Mouse (Mus musculus): ENCODE data around the gene Gm45233. TPM values are rescaled to one million over a fixed set of nuclear protein-coding genes. Genes with fewer than 3 reads are reported as not detected.
"Not testable (repeated sequence)": the region's sequence is repeated elsewhere in the genome, so short reads cannot be mapped to it uniquely, and the experiment has no call there.

Gm45233 gene
- polyA plus RNA-seq (2014; fragmentation: Nextera tagmentation; extraction: Ambion mirVana), result not detected in 2 replicates

DNA sequence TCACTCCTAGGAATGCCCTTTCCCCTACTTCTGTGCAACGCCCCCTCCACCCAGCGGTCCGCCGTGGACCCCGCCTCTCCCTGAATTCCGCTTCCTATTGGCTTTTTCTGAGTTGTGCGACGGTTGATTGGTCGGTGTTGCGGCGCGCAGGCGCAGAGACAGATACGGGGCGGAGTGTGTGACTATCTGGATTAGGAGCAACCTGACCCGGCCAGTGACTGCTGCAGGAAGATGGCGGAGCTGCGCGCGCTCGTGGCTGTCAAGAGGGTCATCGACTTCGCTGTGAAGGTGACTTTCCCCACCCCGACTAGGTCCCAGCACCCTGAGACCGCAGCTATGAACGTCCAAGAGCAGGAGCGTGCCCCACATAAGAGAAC lies at the start of gene Gm45233, which contains the start of gene Etfb:
TSS of gene Gm45233 (plus strand) at position 212 of the 377 bp plus-strand sequence.
TSS of gene Etfb (plus strand) at position 167 of the 377 bp plus-strand sequence.
- peak within 1 kb of the TSS; percentile 81 for H3K4me2 ChIP-seq (ENCODE audit: low read depth, low read length, severe bottlenecking)
- peaks cover 7% of the 10 kb centered on the region; the same call in 1 of the 2 replicates for H3K4me1 ChIP-seq (replicated peaks; ENCODE audit: control insufficient read depth, insufficient read depth, low read length)
- peak; percentile 98 for ATAC-seq (replicated peaks; ENCODE audit: low FRiP score)
- WGBS, result under 1% methylated on average over 27 of the region's 27 CpGs
- peak within 1 kb of the TSS; percentile 52 for H3K4me3 ChIP-seq (ENCODE audit: low read depth, low read length)
- H3K27me3 ChIP-seq (ENCODE audit: control insufficient read depth, insufficient read depth, low read length), result no peaks in the 10 kb centered on the region
- H3K36me3 ChIP-seq (ENCODE audit: control insufficient read depth, insufficient read depth, low read length), result no peaks in the 10 kb centered on the region
- H3K9ac ChIP-seq (ENCODE audit: low read length), result peak within 1 kb of the TSS; percentile 63
- peak; percentile 95 for DNase-seq (ENCODE audit: low spot score)
- no peaks in the 10 kb centered on the region for H3K9me3 ChIP-seq (ENCODE audit: control insufficient read depth, low read length)
- H3K27ac ChIP-seq (ENCODE audit: low read depth, low read length), result peak within 1 kb of the TSS; percentile 55

DNA sequence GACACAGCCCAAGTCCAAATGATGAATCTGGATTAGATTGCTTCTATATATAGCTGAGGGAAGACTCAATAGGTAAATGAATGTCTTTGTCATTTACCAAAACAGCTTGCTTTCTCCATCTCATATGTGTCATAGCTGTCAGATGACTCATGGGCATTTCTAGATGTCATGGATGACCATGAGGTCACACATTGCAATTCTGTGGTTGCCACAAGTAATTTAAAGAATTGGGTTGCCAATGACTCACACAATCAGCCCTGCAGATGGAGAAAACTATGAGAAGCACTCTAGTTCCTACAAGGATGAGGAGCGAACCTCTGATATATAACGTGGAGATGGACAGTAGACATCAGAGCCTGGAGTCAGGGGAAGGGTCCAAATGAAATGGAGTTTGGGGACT lies 44.4 kb upstream of the Gm45233 start:
- 81% methylated on average over 2 of the region's 2 CpGs for WGBS
- Histone ChIP-seq H3K27me3 (ENCODE audit: control insufficient read depth, insufficient read depth, low read length) (no peaks in the 10 kb centered on the region), H3K36me3 (ENCODE audit: control insufficient read depth, insufficient read depth, low read length) (no peaks in the 10 kb centered on the region), H3K9me3 (ENCODE audit: control insufficient read depth, low read length) (no peaks in the 10 kb centered on the region), H3K4me1 (replicated peaks; ENCODE audit: control insufficient read depth, insufficient read depth, low read length) (no peaks in the 10 kb centered on the region), H3K4me3 (ENCODE audit: low read depth, low read length) (no peak overlapping the region), H3K27ac (ENCODE audit: low read depth, low read length) (no peak overlapping the region), H3K9ac (ENCODE audit: low read length) (no peak overlapping the region), H3K4me2 (ENCODE audit: low read depth, low read length, severe bottlenecking) (no peak overlapping the region)
- no peak for ATAC-seq (replicated peaks; ENCODE audit: low FRiP score)
- DNase-seq (ENCODE audit: low spot score), result no peak

DNA sequence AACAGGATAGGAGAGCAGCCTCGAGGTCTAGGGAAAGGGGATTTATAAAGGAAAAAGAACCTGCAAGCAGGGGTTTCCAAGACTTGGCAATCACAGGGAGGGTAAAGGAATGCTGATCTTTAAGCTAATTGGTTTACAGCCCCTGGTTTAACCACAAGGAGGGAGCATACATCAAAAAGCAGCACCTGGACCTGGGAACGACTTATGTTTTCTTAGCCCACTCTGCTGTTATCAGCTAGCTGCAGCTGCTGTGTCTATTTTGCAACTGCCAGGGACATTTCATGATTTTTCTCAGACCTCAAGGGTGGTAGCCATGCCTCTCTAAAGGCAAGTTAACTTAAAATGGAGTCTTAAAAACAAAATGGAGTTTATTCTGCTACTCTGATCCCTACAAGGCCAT lies 41.2 kb upstream of the Gm45233 start:
- 52% methylated on average over 2 of the region's 2 CpGs for whole genome bisulfite sequencing
- H3K4me2 ChIP-seq (ENCODE audit: low read depth, low read length, severe bottlenecking), result no peak overlapping the region
- no peak for DNase-seq (ENCODE audit: low spot score)

DNA sequence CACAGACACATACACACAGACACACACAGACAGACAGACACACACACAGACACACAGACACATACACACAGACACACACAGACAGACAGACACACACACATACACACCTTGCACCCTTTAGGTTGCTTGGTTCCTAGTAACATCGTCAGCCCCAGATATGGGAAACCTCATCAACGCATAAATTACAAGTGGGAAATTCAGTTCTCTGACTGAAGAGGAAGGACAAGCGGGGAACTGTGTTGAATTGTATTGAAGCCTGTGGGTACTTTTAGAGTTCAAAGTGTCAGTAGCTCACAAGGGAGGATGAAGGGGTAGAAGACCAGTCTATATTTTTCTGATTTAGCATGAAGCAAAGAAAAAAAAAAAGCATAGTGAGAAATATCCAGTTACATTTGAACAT lies 36.4 kb upstream of the Gm45233 start:
- DNase-seq (ENCODE audit: low spot score), result no peak

More for the DNA sequence above, 41.2 kb upstream of the Gm45233 start:
- H3K27ac ChIP-seq (ENCODE audit: low read depth, low read length), result no peak overlapping the region
- H3K4me3 ChIP-seq (ENCODE audit: low read depth, low read length), result no peak overlapping the region
- no peaks in the 10 kb centered on the region for H3K4me1 ChIP-seq (replicated peaks; ENCODE audit: control insufficient read depth, insufficient read depth, low read length)
- H3K9ac ChIP-seq (ENCODE audit: low read length), result no peak overlapping the region
- no peaks in the 10 kb centered on the region for H3K9me3 ChIP-seq (ENCODE audit: control insufficient read depth, low read length)
- ATAC-seq (replicated peaks; ENCODE audit: low FRiP score), result no peak
- no peaks in the 10 kb centered on the region for H3K27me3 ChIP-seq (ENCODE audit: control insufficient read depth, insufficient read depth, low read length)
- H3K36me3 ChIP-seq (ENCODE audit: control insufficient read depth, insufficient read depth, low read length), result no peaks in the 10 kb centered on the region

DNA sequence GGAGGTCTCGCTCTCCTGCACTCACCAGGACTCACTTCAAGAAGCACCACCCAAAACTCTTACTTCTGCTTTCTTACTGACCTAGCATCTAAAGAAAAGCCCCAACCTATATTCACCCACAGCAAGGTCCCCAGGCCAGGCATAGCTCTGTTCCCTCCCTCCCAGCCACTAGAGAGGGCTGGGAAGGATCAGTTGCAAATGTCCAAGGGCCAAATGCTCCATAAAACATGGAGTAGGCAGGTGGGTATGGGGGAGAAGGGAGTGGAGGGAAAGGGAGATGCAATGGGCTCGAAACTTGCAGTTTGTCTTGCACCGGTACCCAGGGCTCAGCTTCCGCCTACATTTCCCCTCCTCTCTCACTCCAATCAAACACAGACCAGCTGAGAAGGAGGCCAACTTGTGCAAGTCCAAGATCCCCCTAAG lies 35.8 kb upstream of the Gm45233 start, which contains the start of gene Siglecg:
TSS of gene Siglecg (plus strand) at position 74 of the 423 bp plus-strand sequence.
- H3K4me3 ChIP-seq (ENCODE audit: low read depth, low read length), result no peak within 1 kb of the TSS
- no peak within 1 kb of the TSS for H3K4me2 ChIP-seq (ENCODE audit: low read depth, low read length, severe bottlenecking)
- ATAC-seq (replicated peaks; ENCODE audit: low FRiP score) (no peak), DNase-seq (ENCODE audit: low spot score) (no peak)
- no peak within 1 kb of the TSS for H3K9ac ChIP-seq (ENCODE audit: low read length)
- H3K27me3 ChIP-seq (ENCODE audit: control insufficient read depth, insufficient read depth, low read length), result no peaks in the 10 kb centered on the region
- no peak within 1 kb of the TSS for H3K27ac ChIP-seq (ENCODE audit: low read depth, low read length)
- H3K4me1 ChIP-seq (replicated peaks; ENCODE audit: control insufficient read depth, insufficient read depth, low read length), result no peaks in the 10 kb centered on the region
- H3K36me3 ChIP-seq (ENCODE audit: control insufficient read depth, insufficient read depth, low read length), result no peaks in the 10 kb centered on the region
- H3K9me3 ChIP-seq (ENCODE audit: control insufficient read depth, low read length), result no peaks in the 10 kb centered on the region
- WGBS, result 91% methylated on average over 4 of the region's 4 CpGs

More for the DNA sequence above, 36.4 kb upstream of the Gm45233 start:
- no peaks in the 10 kb centered on the region for H3K4me1 ChIP-seq (replicated peaks; ENCODE audit: control insufficient read depth, insufficient read depth, low read length)
- H3K27me3 ChIP-seq (ENCODE audit: control insufficient read depth, insufficient read depth, low read length), result no peaks in the 10 kb centered on the region
- H3K9ac ChIP-seq (ENCODE audit: low read length), result no peak overlapping the region
- H3K36me3 ChIP-seq (ENCODE audit: control insufficient read depth, insufficient read depth, low read length), result no peaks in the 10 kb centered on the region
- H3K9me3 ChIP-seq (ENCODE audit: control insufficient read depth, low read length), result no peaks in the 10 kb centered on the region
- 74% methylated on average over 3 of the region's 3 CpGs for WGBS
- H3K27ac ChIP-seq (ENCODE audit: low read depth, low read length), result no peak overlapping the region
- no peak overlapping the region for H3K4me3 ChIP-seq (ENCODE audit: low read depth, low read length)
- H3K4me2 ChIP-seq (ENCODE audit: low read depth, low read length, severe bottlenecking), result no peak overlapping the region
- no peak for ATAC-seq (replicated peaks; ENCODE audit: low FRiP score)

DNA sequence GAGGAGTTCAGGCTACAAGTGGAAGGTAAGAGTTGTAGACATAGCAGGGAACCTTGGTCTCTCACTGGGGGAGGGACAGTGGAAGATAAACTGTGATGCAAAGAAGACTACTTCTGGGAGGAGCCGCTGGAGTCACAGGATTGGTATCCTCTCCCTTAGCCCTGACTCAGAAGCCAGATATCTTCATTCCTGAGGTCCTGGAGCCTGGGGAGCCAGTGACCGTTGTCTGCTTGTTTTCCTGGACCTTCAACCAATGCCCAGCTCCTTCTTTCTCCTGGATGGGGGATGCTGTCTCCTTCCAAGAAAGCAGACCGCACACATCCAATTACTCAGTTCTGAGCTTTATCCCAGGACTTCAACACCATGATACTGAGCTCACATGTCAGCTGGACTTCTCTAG lies 34.8 kb upstream of the Gm45233 start:
- no peak for ATAC-seq (replicated peaks; ENCODE audit: low FRiP score)
- no peak overlapping the region for H3K9ac ChIP-seq (ENCODE audit: low read length)
- no peak overlapping the region for H3K27ac ChIP-seq (ENCODE audit: low read depth, low read length)
- H3K4me3 ChIP-seq (ENCODE audit: low read depth, low read length), result no peak overlapping the region
- no peaks in the 10 kb centered on the region for H3K4me1 ChIP-seq (replicated peaks; ENCODE audit: control insufficient read depth, insufficient read depth, low read length)
- H3K27me3 ChIP-seq (ENCODE audit: control insufficient read depth, insufficient read depth, low read length), result no peaks in the 10 kb centered on the region
- no peak for DNase-seq (ENCODE audit: low spot score)
- H3K4me2 ChIP-seq (ENCODE audit: low read depth, low read length, severe bottlenecking), result no peak overlapping the region
- H3K36me3 ChIP-seq (ENCODE audit: control insufficient read depth, insufficient read depth, low read length), result no peaks in the 10 kb centered on the region
- WGBS, result 92% methylated on average over 3 of the region's 3 CpGs
- no peaks in the 10 kb centered on the region for H3K9me3 ChIP-seq (ENCODE audit: control insufficient read depth, low read length)

DNA sequence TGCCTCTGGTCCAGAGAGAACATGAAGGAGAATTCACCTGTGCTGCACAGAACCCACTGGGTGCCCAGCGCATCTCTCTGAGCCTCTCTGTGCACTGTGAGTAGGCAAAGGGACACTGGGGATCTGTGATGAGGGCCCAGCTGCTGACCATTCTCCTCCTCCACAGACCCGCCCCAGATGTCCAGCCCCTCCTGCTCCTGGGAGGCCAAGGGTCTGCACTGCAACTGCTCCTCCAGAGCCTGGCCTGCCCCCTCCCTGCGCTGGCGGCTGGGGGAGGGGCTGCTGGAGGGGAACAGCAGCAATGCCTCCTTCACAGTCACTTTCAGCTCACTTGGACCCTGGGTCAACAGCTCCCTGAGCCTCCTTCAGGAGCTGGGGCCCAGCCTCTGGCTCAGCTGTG lies 32.2 kb upstream of the Gm45233 start:
- not testable (repeated sequence) for H3K36me3 ChIP-seq (ENCODE audit: control insufficient read depth, insufficient read depth, low read length); H3K27ac ChIP-seq (ENCODE audit: low read depth, low read length); H3K4me1 ChIP-seq (replicated peaks; ENCODE audit: control insufficient read depth, insufficient read depth, low read length); H3K9ac ChIP-seq (ENCODE audit: low read length); H3K4me2 ChIP-seq (ENCODE audit: low read depth, low read length, severe bottlenecking); H3K27me3 ChIP-seq (ENCODE audit: control insufficient read depth, insufficient read depth, low read length); H3K9me3 ChIP-seq (ENCODE audit: control insufficient read depth, low read length); H3K4me3 ChIP-seq (ENCODE audit: low read depth, low read length); DNase-seq (ENCODE audit: low spot score); ATAC-seq (replicated peaks; ENCODE audit: low FRiP score)
- WGBS, result 25% methylated on average over 4 of the region's 4 CpGs

DNA sequence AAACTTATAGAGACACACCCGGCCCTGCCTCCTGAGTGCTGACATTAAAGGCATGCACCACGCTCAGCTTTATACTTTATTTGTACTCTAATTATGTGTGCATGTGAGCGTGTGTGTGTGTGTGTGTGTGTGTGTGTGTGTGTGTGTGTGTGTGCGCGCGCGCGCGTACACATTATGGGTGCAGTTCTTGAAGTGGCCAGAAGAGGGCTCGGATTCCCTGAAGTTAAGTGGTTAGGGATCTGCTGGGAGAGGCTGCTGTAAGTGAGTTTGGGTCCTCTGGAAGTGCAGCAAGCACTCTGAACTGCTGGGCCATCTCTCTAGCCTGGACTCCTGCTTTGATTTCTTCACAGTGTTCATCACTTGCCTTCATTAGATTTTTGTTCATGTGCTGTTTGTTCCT lies 26.6 kb upstream of the Gm45233 start:
- WGBS, result 85% methylated on average over 10 of the region's 10 CpGs
- no peak overlapping the region for H3K9ac ChIP-seq (ENCODE audit: low read length)
- no peaks in the 10 kb centered on the region for H3K36me3 ChIP-seq (ENCODE audit: control insufficient read depth, insufficient read depth, low read length)
- ATAC-seq (replicated peaks; ENCODE audit: low FRiP score), result no peak
- H3K4me3 ChIP-seq (ENCODE audit: low read depth, low read length), result no peak overlapping the region
- H3K4me2 ChIP-seq (ENCODE audit: low read depth, low read length, severe bottlenecking), result no peak overlapping the region
- H3K27me3 ChIP-seq (ENCODE audit: control insufficient read depth, insufficient read depth, low read length), result no peaks in the 10 kb centered on the region
- H3K4me1 ChIP-seq (replicated peaks; ENCODE audit: control insufficient read depth, insufficient read depth, low read length), result no peaks in the 10 kb centered on the region
- H3K27ac ChIP-seq (ENCODE audit: low read depth, low read length), result no peak overlapping the region
- no peak for DNase-seq (ENCODE audit: low spot score)
- no peaks in the 10 kb centered on the region; the same call in 1 of the 2 replicates for H3K9me3 ChIP-seq (ENCODE audit: control insufficient read depth, low read length)

DNA sequence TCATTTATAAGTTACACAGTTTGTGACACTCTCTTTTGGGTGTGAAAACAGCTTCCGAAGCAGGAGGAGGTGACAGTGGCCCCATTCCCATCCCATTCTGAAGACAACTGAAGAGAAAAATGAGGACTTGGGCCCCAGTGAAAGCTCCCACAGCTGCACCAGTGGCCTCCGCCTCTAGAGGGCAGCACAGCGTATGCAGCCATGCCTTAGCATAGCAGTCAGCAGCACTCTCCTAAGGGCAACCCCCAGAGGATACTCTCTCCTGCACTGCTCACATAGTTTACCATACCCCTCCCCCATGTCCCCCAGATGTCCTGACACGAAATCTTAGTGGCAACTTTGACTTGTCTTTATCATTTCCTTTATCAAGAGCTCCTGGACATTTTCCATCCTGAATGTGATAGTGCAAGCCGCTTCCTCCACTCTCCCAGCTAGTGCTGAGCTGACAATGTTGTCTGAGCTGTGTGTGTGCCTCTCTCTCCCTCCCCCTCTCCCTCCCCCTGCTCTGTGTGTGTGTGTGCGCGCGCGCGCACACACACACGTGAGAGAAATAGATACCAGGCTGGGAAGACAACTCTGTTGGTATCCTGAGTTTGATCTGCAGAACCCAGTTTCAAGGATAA lies 20.8 kb upstream of the Gm45233 start:
- H3K36me3 ChIP-seq (ENCODE audit: control insufficient read depth, insufficient read depth, low read length), result no peaks in the 10 kb centered on the region
- ATAC-seq (replicated peaks; ENCODE audit: low FRiP score) (peak; percentile 93), DNase-seq (ENCODE audit: low spot score) (peak; percentile 92)
- H3K4me1 ChIP-seq (replicated peaks; ENCODE audit: control insufficient read depth, insufficient read depth, low read length), result no peaks in the 10 kb centered on the region
- H3K9me3 ChIP-seq (ENCODE audit: control insufficient read depth, low read length), result no peaks in the 10 kb centered on the region; the same call in 1 of the 2 replicates
- no peak overlapping the region for H3K4me3 ChIP-seq (ENCODE audit: low read depth, low read length)
- 0 out of 2 replicates have a peak overlapping the region, but pooled peaks have one; percentile 2 for H3K4me2 ChIP-seq (ENCODE audit: low read depth, low read length, severe bottlenecking)
- H3K27ac ChIP-seq (ENCODE audit: low read depth, low read length), result no peak overlapping the region
- H3K27me3 ChIP-seq (ENCODE audit: control insufficient read depth, insufficient read depth, low read length), result no peaks in the 10 kb centered on the region
- 14% methylated on average over 11 of the region's 11 CpGs for WGBS
- H3K9ac ChIP-seq (ENCODE audit: low read length), result no peak overlapping the region
